Mouse (Mus musculus) embryonic facial prominence, embryonic 15.5 days (tissue): ENCODE results near the gene Hba-x. TPM values are rescaled to one million over a fixed set of nuclear protein-coding genes. Genes with fewer than 3 reads are reported as not detected.
"Not testable (repeated sequence)": the region's sequence is repeated elsewhere in the genome, so short reads cannot be mapped to it uniquely, and the experiment has no call there.

Experiments used
- ATAC-seq: fragments of 200-750 bp; cut with Nextera tagmentation; 2 replicates; pipeline ENCODE4 v1.8.0; 2017; ENCODE audit warnings: low read depth, moderate TSS enrichment; ENCODE audit not compliant: insufficient number of reproducible peaks, low FRiP score, low TSS enrichment
- H3K27ac ChIP-seq: fragments of 300-500 bp; sonication (generic); replicated peaks from 2 replicates; pipeline ENCODE4 v1.5.1; 2015; ENCODE audit warnings: mild to moderate bottlenecking, inconsistent platforms
- H3K27me3 ChIP-seq: fragments of 300-500 bp; sonication (generic); 2 replicates; pipeline ENCODE4 v1.6.1; 2015; ENCODE audit warnings: inconsistent platforms
- H3K36me3 ChIP-seq: fragments of 300-500 bp; sonication (generic); 2 replicates; pipeline ENCODE4 v1.6.1; 2015; ENCODE audit warnings: mild to moderate bottlenecking, inconsistent platforms
- H3K4me1 ChIP-seq: fragments of 300-500 bp; sonication (generic); 2 replicates; pipeline ENCODE4 v1.6.1; 2015; ENCODE audit warnings: inconsistent platforms
- H3K4me2 ChIP-seq: fragments of 300-500 bp; sonication (generic); replicated peaks from 2 replicates; pipeline ENCODE4 v1.6.1; 2015; ENCODE audit warnings: mild to moderate bottlenecking, inconsistent platforms
- H3K4me3 ChIP-seq: fragments of 300-500 bp; sonication (generic); replicated peaks from 2 replicates; pipeline ENCODE4 v1.5.1; 2015; ENCODE audit warnings: mild to moderate bottlenecking, inconsistent platforms
- H3K9ac ChIP-seq: fragments of 300-500 bp; sonication (generic); 2 replicates; pipeline ENCODE4 v1.6.1; 2015; ENCODE audit warnings: inconsistent platforms
- H3K9me3 ChIP-seq: fragments of 300-500 bp; sonication (generic); replicated peaks from 2 replicates; pipeline ENCODE4 v1.6.1; 2016; ENCODE audit warnings: inconsistent platforms
- WGBS: fragments of 180-500 bp; shearing (Covaris S2); methylation state at CpG from one replicate; pipeline ENCODE4 v1.1.7; 2015; 5-methylcytosine and 5-hydroxymethylcytosine counted together
- polyA plus RNA-seq: library from polyadenylated mRNA; unstranded; fragments of >200 nt; fragmentation: Nextera tagmentation; extraction: Ambion mirVana; gene quantifications from 2 replicates; pipeline ENCODE4 v1.2.1, GENCODE M21; 2015

Hba-x gene
- polyA plus RNA-seq, 1 experiment from 2014 or later: 98.8 TPM

DNA sequence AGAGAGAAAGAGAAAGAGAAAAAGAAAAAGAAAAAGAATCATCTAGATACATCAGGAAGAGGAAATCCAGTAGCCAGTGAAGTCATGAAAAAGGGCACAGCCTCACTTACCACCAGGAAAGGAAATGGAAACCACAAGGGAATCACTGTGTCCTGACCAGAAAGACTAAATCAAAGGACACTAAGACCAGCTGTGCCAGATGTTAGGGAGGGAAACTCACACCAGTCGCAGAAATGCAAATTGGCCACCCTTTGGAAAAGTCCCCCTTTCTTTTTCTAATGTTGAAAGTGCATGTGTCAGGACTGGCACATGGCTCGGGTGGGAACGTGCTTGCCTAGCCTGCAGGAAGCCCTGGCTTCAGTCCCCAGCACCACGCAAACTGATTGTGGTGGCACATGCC is 5.0 kb upstream of the Hba-x start:
- WGBS: 31% methylated on average over 4 of the region's 4 CpGs

DNA sequence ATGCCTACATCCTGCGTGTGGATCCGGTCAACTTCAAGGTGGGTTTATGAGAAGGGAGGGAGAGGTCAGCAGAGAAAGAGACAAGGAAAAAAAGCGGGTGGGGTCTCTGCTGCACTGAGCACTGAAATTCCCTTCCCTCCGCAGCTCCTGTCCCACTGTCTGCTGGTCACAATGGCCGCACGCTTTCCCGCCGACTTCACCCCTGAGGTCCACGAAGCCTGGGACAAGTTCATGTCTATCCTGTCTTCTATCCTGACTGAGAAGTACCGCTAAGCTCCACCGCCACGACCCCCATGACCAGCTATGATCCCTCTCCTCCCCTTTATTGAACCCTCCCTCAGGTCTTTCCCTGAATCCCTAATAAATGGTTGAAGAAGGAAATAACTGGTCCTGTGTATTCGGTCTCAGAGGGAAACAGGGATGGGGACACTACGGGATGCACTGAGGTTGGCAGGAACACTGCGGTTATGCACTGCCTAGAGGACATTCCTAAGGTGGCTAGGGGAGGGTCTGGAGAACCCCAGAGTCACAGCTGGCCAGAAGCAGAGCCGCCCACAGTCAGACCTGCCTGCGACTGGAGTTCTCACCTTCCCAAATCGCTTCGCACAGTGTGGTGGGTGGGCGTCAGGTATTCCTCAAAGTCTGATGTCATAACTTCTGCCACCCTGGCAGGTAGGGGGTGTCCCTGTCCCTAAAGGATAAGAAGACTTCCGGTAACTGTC is 1.7 kb downstream of the Hba-x start:
- Histone ChIP-seq H3K27me3 (0 out of 2 replicates have a peak, but pooled peaks cover 13% of the 10 kb centered on the region), H3K4me2 (no peak overlapping the region), H3K4me1 (no peaks in the 10 kb centered on the region), H3K36me3 (no peaks in the 10 kb centered on the region), H3K4me3 (no peak overlapping the region), H3K9ac (no peak overlapping the region), H3K9me3 (no peaks in the 10 kb centered on the region), H3K27ac (no peak overlapping the region)
- no peak for ATAC-seq
- 66% methylated on average over 21 of the region's 21 CpGs for WGBS

More for the DNA sequence above, 5.0 kb upstream of the Hba-x start:
- H3K36me3 ChIP-seq: no peaks in the 10 kb centered on the region
- H3K27me3 ChIP-seq: no peaks in the 10 kb centered on the region
- H3K4me1 ChIP-seq: peaks cover 5% of the 10 kb centered on the region
- no peak overlapping the region for H3K27ac ChIP-seq
- H3K9ac ChIP-seq: no peak overlapping the region
- H3K4me3 ChIP-seq: no peak overlapping the region
- no peak overlapping the region for H3K4me2 ChIP-seq
- no peaks in the 10 kb centered on the region for H3K9me3 ChIP-seq
- no peak for ATAC-seq

DNA sequence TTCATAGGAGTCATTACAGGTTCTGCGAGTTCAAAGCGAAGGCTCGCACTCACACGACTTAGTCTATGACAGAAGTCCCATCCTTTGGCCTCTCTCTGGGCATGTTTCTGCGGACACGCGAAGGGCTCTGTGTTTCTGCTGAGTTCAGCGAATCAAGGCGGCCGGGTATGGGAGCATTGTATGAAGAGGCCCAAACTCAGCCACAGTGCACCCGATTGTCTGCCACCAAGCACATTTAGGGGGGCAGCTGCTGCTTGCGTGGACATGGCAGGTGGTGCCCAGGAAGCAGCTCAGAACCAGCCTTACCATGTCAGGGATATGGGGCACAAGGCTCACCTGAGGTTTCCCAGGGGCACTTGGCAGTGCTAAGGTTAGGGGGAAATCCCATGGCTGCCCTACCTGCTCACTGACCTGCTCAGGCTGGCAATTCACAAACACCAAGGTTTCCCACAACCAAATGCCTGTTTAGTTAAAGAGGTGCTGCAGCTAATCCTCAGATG is 2.3 kb downstream of the Hba-x start:
- WGBS: 74% methylated on average over 12 of the region's 12 CpGs
- 0 out of 2 replicates have a peak, but pooled peaks cover 13% of the 10 kb centered on the region for H3K27me3 ChIP-seq
- no peak overlapping the region for H3K4me3 ChIP-seq
- H3K9ac ChIP-seq: no peak overlapping the region
- no peaks in the 10 kb centered on the region for H3K9me3 ChIP-seq
- H3K4me2 ChIP-seq: no peak overlapping the region
- no peak for ATAC-seq
- no peaks in the 10 kb centered on the region for H3K36me3 ChIP-seq
- no peak overlapping the region for H3K27ac ChIP-seq
- no peaks in the 10 kb centered on the region for H3K4me1 ChIP-seq

DNA sequence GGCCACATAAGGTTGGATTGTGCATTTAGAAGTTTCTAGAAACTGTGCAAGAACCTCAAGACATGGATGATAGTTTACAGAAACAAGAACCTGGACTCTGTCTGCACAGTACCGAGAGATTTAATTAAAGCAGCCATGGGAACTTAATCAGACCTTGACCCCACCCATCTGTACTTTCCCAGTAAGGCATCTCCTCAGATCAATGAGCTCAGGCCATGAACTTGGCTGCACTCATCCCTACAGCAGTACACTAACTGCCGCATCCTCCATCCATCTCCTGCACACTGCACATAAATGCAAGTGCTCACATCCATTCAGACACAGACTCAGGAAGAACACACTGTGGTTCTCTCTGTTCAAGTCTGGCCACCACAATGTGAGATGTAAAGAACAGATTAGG is 4.4 kb downstream of the Hba-x start:
- H3K4me2 ChIP-seq: no peak overlapping the region
- 0 out of 2 replicates have a peak, but pooled peaks cover 13% of the 10 kb centered on the region for H3K27me3 ChIP-seq
- no peak overlapping the region for H3K27ac ChIP-seq
- no peaks in the 10 kb centered on the region for H3K36me3 ChIP-seq
- no peaks in the 10 kb centered on the region for H3K4me1 ChIP-seq
- WGBS: 57% methylated on average over 2 of the region's 2 CpGs
- H3K4me3 ChIP-seq: no peak overlapping the region
- no peaks in the 10 kb centered on the region for H3K9me3 ChIP-seq
- no peak overlapping the region for H3K9ac ChIP-seq
- no peak for ATAC-seq

DNA sequence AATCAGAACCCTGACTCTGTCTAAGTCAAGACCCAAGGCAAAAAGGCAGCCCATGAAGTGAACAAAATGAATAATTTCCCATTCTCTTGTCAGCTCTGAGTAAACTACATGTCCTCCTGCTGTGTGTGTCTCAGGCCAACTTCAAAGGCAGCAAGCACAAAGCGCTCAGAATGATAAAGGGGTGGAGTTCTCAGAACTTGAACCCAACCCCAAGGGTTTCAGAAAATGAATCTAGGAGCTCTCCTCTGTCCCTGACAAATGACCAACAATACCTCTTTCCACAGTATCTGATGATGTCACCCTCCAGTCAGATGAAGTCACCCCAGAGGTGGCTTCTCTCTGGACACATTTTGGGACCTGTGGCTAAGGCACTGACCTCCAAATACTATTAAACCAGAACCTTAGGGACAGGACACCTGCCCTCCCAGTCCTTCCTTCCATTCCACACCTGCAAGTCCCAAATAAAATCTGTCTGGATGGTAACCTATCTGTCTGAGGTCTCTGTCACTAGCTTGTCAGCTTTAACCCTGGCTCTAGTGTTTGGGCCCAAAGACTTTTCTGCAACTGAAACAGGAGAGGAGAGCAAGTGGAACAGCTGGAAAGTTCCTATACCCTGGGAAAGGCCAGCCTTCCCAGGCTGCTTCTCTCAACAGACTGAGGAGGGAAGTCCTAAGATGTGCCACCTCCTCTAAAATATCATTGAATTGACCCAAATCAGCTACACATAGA is 5.4 kb downstream of the Hba-x start:
- H3K4me1 ChIP-seq: no peaks in the 10 kb centered on the region
- ATAC-seq: no peak
- no peaks in the 10 kb centered on the region for H3K9me3 ChIP-seq
- no peak overlapping the region for H3K27ac ChIP-seq
- WGBS: 81% methylated on average over 1 of the region's 1 CpGs
- 0 out of 2 replicates have a peak, but pooled peaks cover 13% of the 10 kb centered on the region for H3K27me3 ChIP-seq
- no peak overlapping the region for H3K4me2 ChIP-seq
- H3K4me3 ChIP-seq: no peak overlapping the region
- no peaks in the 10 kb centered on the region for H3K36me3 ChIP-seq
- no peak overlapping the region for H3K9ac ChIP-seq

DNA sequence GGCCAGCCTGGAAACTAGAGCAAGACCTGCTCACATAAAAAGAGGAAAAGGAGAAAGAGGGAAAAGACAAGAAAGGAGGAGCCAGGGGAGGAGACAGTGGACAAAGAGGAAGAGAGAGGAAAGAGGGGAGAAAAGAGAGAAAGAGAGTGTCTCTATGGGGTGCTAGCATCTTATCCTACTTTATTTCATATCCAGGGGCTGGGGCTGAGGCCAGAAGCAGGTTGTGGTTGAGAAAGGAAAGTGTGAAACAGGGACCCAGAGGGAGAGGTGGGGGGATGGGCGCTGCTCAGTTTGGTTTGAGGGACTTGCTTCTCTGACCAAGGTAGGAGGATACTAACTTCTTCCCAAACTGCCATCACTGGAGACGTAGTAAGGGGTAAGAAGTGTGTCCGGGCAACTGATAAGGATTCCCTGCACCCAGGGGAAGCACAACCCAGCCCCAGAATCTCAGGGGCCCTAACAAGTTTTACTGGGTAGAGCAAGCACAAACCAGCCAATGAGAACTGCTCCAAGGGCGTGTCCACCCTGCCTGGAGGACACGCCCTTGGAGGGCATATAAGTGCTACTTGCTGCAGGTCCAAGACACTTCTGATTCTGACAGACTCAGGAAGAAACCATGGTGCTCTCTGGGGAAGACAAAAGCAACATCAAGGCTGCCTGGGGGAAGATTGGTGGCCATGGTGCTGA is 7.0 kb downstream of the Hba-x start, which contains the start of gene Hba-a1:
Gene Hba-a1, plus strand, starts transcription at position 421 of the 687 bp plus-strand sequence.
- peaks cover 13% of the 10 kb centered on the region for H3K27me3 ChIP-seq
- not testable (repeated sequence) for H3K27ac ChIP-seq, ATAC-seq, H3K4me1 ChIP-seq, H3K4me3 ChIP-seq, H3K9me3 ChIP-seq, H3K9ac ChIP-seq, H3K4me2 ChIP-seq, H3K36me3 ChIP-seq
- WGBS: 55% methylated on average over 1 of the region's 5 CpGs

DNA sequence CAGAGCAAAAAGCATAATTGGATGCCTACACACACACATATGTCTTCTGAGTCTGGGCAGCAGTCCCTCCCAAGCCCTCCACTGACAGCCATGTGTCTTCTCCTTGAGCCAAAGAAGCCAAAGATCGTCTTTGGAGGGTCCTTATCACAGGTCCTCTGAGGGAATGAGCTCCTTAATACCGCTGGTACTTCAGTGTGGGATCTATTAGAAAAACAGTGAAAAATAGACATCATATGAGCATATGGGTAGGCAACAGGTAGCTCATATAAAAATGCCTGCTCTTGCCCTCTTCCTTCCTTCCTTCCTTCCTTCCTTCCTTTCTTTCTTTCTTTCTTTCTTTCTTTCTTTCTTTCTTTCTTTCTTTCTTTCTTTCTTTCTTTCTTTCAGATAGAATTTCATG is 8.4 kb downstream of the Hba-x start:
- H3K4me1 ChIP-seq, H3K27me3 ChIP-seq, H3K36me3 ChIP-seq, H3K4me3 ChIP-seq, H3K27ac ChIP-seq, H3K9me3 ChIP-seq, ATAC-seq, H3K9ac ChIP-seq, H3K4me2 ChIP-seq: not testable (repeated sequence)
- WGBS: 49% methylated on average over 2 of the region's 2 CpGs

DNA sequence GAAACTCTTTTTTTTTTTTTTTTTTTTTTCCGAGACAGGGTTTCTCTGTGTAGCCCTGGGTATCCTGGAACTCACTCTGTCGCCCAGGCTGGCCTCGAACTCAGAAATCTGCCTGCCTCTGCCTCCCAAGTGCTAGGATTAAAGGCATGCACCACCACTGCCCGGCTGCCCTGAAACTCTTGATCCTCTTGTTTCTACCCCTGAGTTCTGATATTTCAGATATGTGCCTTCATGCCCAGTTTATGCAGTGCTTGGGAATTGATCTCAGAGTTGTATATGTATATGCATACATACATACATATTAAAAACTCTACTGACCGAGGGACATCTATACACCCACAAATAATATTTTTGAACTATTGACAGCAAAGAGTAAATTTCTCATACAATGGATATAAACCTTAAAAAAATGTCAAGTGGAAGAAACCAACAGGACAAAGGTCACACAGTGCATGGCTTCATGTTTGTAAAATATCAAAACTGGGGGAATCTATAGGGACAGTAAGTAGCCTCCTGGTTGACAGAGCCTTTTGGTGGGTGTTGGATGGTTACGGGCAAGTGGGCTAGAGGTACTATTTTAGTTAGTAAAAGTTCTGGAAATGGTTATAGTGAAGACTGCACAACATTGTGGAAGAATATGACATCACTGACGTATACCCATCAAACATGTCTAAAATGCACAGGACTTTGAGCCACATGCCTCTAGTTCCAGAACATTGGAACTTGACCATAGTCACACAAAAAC is 9.0 kb downstream of the Hba-x start:
- ATAC-seq: no peak
- 81% methylated on average over 7 of the region's 7 CpGs for WGBS

DNA sequence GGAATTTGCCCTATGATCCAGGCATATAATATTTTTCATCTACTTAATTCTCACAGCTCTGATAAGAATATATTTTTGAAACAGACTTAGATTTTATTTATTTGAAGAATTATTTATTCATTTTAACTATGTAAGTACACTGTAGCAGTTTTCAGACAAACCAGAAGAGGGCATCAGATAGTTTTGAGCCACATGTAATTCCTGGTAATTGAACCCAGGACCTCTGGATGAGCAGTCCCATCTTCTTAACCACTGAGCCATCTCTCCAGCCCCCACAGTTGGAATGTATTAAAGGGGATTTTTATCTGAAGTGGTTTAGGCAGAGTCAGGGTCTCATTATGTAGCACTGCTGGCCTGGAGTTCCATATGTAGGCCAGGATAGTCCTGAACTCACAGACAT is 9.7 kb downstream of the Hba-x start:
- not testable (repeated sequence) for H3K9me3 ChIP-seq, ATAC-seq, H3K27me3 ChIP-seq, H3K9ac ChIP-seq, H3K4me3 ChIP-seq, H3K36me3 ChIP-seq, H3K27ac ChIP-seq, H3K4me2 ChIP-seq, H3K4me1 ChIP-seq

More for the DNA sequence above, 9.0 kb downstream of the Hba-x start:
- no peaks in the 10 kb centered on the region for H3K36me3 ChIP-seq
- no peak overlapping the region for H3K4me3 ChIP-seq
- H3K4me2 ChIP-seq: no peak overlapping the region
- H3K9ac ChIP-seq: no peak overlapping the region
- H3K27me3 ChIP-seq: peaks cover 5% of the 10 kb centered on the region
- H3K4me1 ChIP-seq: no peaks in the 10 kb centered on the region
- H3K27ac ChIP-seq: no peak overlapping the region
- no peaks in the 10 kb centered on the region for H3K9me3 ChIP-seq

DNA sequence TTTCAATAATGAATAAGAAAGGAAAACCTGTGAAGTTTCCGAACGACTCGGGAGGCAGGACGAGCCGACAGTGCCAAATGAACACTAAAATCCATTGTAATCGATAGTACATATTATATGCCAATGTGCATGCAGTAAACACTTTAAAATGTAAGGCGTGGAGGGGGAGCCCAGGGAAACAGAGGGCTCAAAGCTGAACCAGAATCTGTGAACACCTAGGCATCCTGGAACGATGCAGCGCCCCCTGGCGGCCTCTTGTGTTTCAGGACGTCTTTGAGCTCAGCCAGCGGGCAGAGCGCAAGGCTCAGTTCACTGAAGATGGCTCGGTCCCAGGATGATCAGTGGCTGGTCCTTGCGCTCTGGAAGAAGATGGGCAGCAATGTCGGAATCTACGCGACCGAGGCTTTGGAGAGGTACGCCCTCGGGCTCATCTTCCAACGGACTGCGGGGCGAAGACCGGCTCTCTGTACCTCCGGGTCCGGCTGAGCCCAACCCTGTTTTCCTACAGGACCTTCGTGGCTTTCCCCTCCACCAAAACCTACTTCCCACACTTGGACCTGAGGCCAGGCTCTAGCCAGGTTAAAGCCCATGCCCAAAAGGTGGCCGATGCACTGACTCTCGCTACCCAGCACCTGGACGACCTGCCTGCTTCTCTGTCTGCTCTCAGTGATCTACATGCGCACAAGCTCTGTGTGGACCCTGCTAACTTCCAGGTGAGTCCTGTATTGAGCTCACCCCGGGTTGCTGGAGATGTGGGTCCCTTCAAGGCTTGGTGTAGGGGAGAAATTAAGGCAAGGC is 10.7 kb downstream of the Hba-x start, which contains the start of gene Hbq1b:
Gene Hbq1b, plus strand, starts transcription at position 271 of the 798 bp plus-strand sequence.
- H3K36me3 ChIP-seq, H3K9me3 ChIP-seq, H3K9ac ChIP-seq, H3K27ac ChIP-seq, H3K27me3 ChIP-seq, H3K4me1 ChIP-seq: not testable (repeated sequence)
- peak; percentile 63 for ATAC-seq
- H3K4me3 ChIP-seq: peak within 1 kb of the TSS; percentile 30
- peak within 1 kb of the TSS; percentile 51 for H3K4me2 ChIP-seq
- 19% methylated on average over 31 of the region's 33 CpGs for WGBS
